Mouse (Mus musculus) common myeloid progenitor, adult 5-6 weeks (primary cell): ENCODE measurements around the gene H2-M1. TPM values are rescaled to one million over a fixed set of nuclear protein-coding genes. Genes with fewer than 3 reads are reported as not detected.

Experiments used
- ATAC-seq: replicated peaks from 2 replicates; pipeline ENCODE4 v1.8.0; 2016; ENCODE audit warnings: low read depth, mild to moderate bottlenecking, moderate TSS enrichment, inconsistent platforms; ENCODE audit not compliant: poor library complexity, severe bottlenecking
- total RNA-seq: library from RNA; stranded (forward); fragments of 200-1000, 187-1606 nt; gene quantifications from 2 replicates; pipeline ENCODE4 v1.2.3, GENCODE M21; 2017

The H2-M1 gene
- total RNA-seq = not detected in 2 replicates

DNA sequence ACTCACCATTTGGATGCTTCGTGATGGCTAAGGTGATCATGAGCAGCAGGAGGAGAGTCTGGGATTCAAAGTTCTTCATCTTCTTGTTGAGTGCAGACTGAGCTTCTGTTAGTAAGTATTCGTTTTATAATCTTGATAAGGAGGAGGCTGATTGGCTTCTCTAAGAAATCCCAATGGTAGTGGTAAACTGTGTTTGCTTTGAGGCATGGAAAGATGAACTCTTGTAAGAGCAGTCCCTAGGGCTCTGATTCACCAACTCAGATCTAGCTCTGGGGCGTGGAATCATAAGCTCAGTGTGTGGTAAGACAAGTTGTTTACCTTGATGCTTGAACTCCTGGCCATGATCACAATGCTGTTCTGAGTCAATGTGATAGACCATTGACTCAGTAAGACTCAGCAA lies at the start of gene H2-M1:
H2-M1 (minus strand) TSS at position 101 of the 400 bp plus-strand sequence.
- ATAC-seq = no peak

DNA sequence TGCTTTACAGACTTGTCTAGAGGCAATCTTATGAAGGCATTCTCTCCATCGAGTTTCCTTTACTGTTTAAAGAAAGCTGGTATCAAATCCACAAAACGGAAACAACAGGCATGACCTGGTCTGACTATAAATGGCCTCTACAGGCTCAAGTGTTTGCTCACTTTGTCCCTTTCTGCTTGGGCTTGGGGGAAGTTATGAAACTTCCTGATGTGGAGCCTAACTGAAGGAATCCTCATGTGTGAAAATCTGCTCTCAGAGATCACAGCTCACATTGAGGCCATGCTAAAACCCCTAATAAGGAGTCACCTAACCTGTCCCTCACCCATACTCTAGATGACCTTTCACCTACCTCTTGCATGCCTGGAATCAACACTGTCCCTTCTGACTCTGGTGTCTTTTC lies 25.7 kb upstream of the H2-M1 start:
- no peak for ATAC-seq

DNA sequence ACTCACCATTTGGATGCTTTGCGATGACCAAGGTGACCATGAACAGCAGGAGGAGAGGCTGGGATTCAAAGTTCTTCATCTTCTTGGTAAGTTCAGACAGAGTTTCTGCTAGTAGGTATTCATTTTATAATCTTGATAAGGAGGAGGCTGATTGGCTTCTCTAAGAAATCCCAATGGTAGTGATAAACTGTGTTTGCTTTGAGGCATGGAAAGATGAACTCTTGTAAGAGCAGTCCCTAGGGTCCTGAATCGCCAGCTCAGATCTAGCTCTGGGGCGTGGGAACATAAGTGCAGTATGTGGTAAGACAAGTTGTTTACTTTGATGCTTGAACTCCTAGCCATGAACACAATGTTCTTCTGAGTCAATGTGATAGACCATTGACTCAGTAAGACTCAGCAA lies 29.5 kb downstream of the H2-M1 start, which contains the start of gene H2-M9:
H2-M9 (minus strand) TSS at position 101 of the 400 bp plus-strand sequence.
- ATAC-seq = no peak

Other genes with a start within 250 kb of the H2-M1 start
- not detected in 2 replicates for gene H2-M10.4, start 209.9 kb downstream of the H2-M1 start, total RNA-seq
- gene H2-M11, start 125.1 kb downstream of the H2-M1 start, total RNA-seq = not detected in 2 replicates
- not detected in 2 replicates for gene H2-M9, start 29.6 kb downstream of the H2-M1 start, total RNA-seq
- not detected in 2 replicates for gene H2-M10.5, start 100.7 kb upstream of the H2-M1 start, total RNA-seq
- gene H2-M10.6, start 140.0 kb upstream of the H2-M1 start, total RNA-seq = not detected in 2 replicates
- gene Trim26, start 164.9 kb upstream of the H2-M1 start, total RNA-seq = 10.8 and 18.0 TPM in 2 replicates
- 0.18 TPM in 1 of 2 replicates, not detected in the other for gene Trim15, start 195.0 kb upstream of the H2-M1 start, total RNA-seq
- gene Trim10, start 197.4 kb upstream of the H2-M1 start, total RNA-seq = 4.3 and 8.9 TPM in 2 replicates
- gene Trim40, start 217.9 kb upstream of the H2-M1 start, total RNA-seq = not detected in 2 replicates
- gene Trim31, start 225.9 kb upstream of the H2-M1 start, total RNA-seq = not detected in 2 replicates